Mouse (Mus musculus) G1E (cell line): ENCODE measurements at regions not wholly inside any gene's neighbourhood (a gene's known extent, or its start where the extent isn't known, plus 50 kb on each side); places are given as distances from the start of the nearest gene placed in this dataset.

Experiments
- ATAC-seq: 2 replicates; pipeline ENCODE4 v1.8.0; 2016; ENCODE audit warnings: mild to moderate bottlenecking; ENCODE audit not compliant: insufficient number of reproducible peaks, poor library complexity, low FRiP score, severe bottlenecking; ENCODE audit errors: extremely low read depth
- DNase-seq: peaks from one replicate; pipeline ENCODE4 v3.0.0; 2012; ENCODE audit warnings: low spot score
- H3K27me3 ChIP-seq: 2 replicates; pipeline ENCODE4 v1.6.1; 2012; ENCODE audit warnings: mild to moderate bottlenecking, low read length, inconsistent platforms; ENCODE audit not compliant: insufficient read depth
- H3K36me3 ChIP-seq: replicated peaks from 2 replicates; pipeline ENCODE3; 2012; ENCODE audit warnings: mild to moderate bottlenecking, inconsistent platforms
- H3K4me1 ChIP-seq: 2 replicates; pipeline ENCODE4 v1.6.1; 2012; ENCODE audit warnings: low read depth, low read length, inconsistent platforms, mixed read lengths; ENCODE audit not compliant: insufficient read depth
- H3K4me3 ChIP-seq: 2 replicates; pipeline ENCODE4 v1.5.1; 2012; ENCODE audit warnings: low read depth, mild to moderate bottlenecking, inconsistent platforms, low read length, moderate library complexity, mixed read lengths
- H3K9me3 ChIP-seq: replicated peaks from 2 replicates; pipeline ENCODE4 v1.6.1; 2012; ENCODE audit warnings: inconsistent platforms
- CTCF ChIP-seq: IDR thresholded peaks from 2 replicates; pipeline ENCODE4 v1.5.1; 2012; ENCODE audit warnings: low read depth, low read length, inconsistent platforms, mixed read lengths
- GATA1 ChIP-seq: IDR thresholded peaks from 2 replicates; pipeline ENCODE4 v1.6.1; 2012; ENCODE audit warnings: borderline replicate concordance, low read length, inconsistent platforms, mixed read lengths
- GATA2 ChIP-seq: IDR thresholded peaks from 2 replicates; pipeline ENCODE4 v1.6.1; 2012; ENCODE audit warnings: low read depth, low read length, inconsistent platforms, borderline replicate concordance
- POLR2AphosphoS5 ChIP-seq: IDR thresholded peaks from 2 replicates; pipeline ENCODE4 v1.6.1; 2012; ENCODE audit warnings: low read depth, low read length, inconsistent platforms; ENCODE audit not compliant: insufficient replicate concordance
- TAL1 ChIP-seq: conservative IDR thresholded peaks from 2 replicates; pipeline ENCODE4 v1.6.1; 2012; ENCODE audit warnings: low read depth, low read length, inconsistent platforms, mixed read lengths

DNA sequence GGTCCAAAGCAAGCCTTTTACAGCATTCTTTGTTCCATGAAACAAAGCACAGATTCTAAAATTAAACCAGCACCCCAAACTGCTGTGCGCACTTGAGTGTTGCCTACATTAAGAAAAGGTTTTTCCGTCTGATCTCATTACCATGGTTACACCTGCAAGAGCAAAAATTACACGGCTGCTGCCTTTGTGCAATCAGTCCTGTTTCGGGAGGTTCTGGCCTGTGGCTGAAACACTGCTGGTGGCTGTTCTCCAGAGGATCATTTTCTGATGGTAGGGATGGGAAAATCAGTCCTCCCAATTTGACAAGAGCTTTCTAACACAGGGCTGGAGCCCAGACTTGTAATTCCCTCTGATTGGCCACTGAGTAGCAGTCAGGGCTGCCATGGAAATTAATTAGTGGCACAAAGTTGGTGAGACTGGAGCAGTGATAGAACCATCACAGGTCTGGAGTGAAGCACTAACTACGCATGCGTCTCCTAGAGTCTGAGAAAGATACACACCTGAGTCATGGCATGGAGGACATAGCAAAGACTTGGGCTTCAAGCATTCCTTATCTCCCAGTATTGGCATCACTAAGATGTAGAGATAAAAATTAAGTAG, 114.8 kb upstream of the Fam49a start:
- TF ChIP-seq POLR2AphosphoS5 = no peak
- TF ChIP-seq CTCF = no peak
- no peak for TF ChIP-seq GATA2
- no peak for TF ChIP-seq GATA1
- TF ChIP-seq TAL1 = no peak
- no peak for DNase-seq
- H3K4me3 ChIP-seq = no peak overlapping the region
- H3K9me3 ChIP-seq = 0 out of 2 replicates have a peak, but pooled peaks cover 2% of the 10 kb centered on the region
- no peaks in the 10 kb centered on the region for H3K4me1 ChIP-seq
- H3K27me3 ChIP-seq = no peaks in the 10 kb centered on the region
- H3K36me3 ChIP-seq = no peaks in the 10 kb centered on the region
- ATAC-seq = no peak

- Histone ChIP-seq H3K9me3 (0 out of 2 replicates have a peak, but pooled peaks cover 2% of the 10 kb centered on the region), H3K4me1 (no peaks in the 10 kb centered on the region), H3K36me3 (no peaks in the 10 kb centered on the region), H3K4me3 (no peak overlapping the region), H3K27me3 (no peaks in the 10 kb centered on the region)
- DNase-seq = no peak
- ATAC-seq = no peak
- TF ChIP-seq TAL1 (no peak), GATA2 (no peak), POLR2AphosphoS5 (no peak), CTCF (no peak), GATA1 (no peak)
Measured at GRCm38 (mm10) chr12:12147847-12148246, 114.1 kb upstream of the Fam49a start.

GRCm38 (mm10) chr12:12148659-12149399, 113.1 kb upstream of the Fam49a start:
- Histone ChIP-seq H3K36me3 (no peaks in the 10 kb centered on the region), H3K9me3 (0 out of 2 replicates have a peak, but pooled peaks cover 2% of the 10 kb centered on the region), H3K4me3 (no peak overlapping the region), H3K4me1 (no peaks in the 10 kb centered on the region), H3K27me3 (no peaks in the 10 kb centered on the region)
- TF ChIP-seq POLR2AphosphoS5 (no peak), CTCF (no peak), GATA1 (no peak), TAL1 (no peak), GATA2 (no peak)
- DNase-seq (no peak), ATAC-seq (no peak)

- no peaks in the 10 kb centered on the region for H3K9me3 ChIP-seq
- H3K4me1 ChIP-seq = no peaks in the 10 kb centered on the region
- DNase-seq = no peak
- no peaks in the 10 kb centered on the region for H3K36me3 ChIP-seq
- no peaks in the 10 kb centered on the region for H3K27me3 ChIP-seq
- TF ChIP-seq TAL1 (no peak), POLR2AphosphoS5 (no peak), CTCF (no peak), GATA1 (no peak), GATA2 (no peak)
- no peak for ATAC-seq
- H3K4me3 ChIP-seq = no peak overlapping the region
Measured at GRCm38 (mm10) chr12:12164411-12164810, 97.5 kb upstream of the Fam49a start.

- Histone ChIP-seq H3K36me3 (no peaks in the 10 kb centered on the region), H3K4me3 (no peak overlapping the region), H3K4me1 (no peaks in the 10 kb centered on the region), H3K27me3 (no peaks in the 10 kb centered on the region), H3K9me3 (peaks cover 4% of the 10 kb centered on the region; the same call in 1 of the 2 replicates)
- TF ChIP-seq TAL1 (no peak), GATA2 (no peak), GATA1 (no peak), CTCF (no peak), POLR2AphosphoS5 (no peak)
- DNase-seq = no peak
- no peak for ATAC-seq
Measured at GRCm38 (mm10) chr12:12170581-12170980, 91.4 kb upstream of the Fam49a start.

- peaks cover 7% of the 10 kb centered on the region for H3K9me3 ChIP-seq
- no peaks in the 10 kb centered on the region for H3K36me3 ChIP-seq
- no peaks in the 10 kb centered on the region for H3K27me3 ChIP-seq
- ATAC-seq = no peak
- no peak overlapping the region for H3K4me3 ChIP-seq
- H3K4me1 ChIP-seq = no peaks in the 10 kb centered on the region
- TF ChIP-seq POLR2AphosphoS5 (no peak), TAL1 (no peak), GATA1 (no peak)
- DNase-seq = no peak
Measured at GRCm38 (mm10) chr12:12172087-12172823, 89.7 kb upstream of the Fam49a start.
